Mouse (Mus musculus) erythroid progenitor cell, adult 5-6 weeks (primary cell): ENCODE results near the gene Nlk. TPM values are rescaled to one million over a fixed set of nuclear protein-coding genes. Genes with fewer than 3 reads are reported as not detected.
"Not testable (repeated sequence)": the region's sequence is repeated elsewhere in the genome, so short reads cannot be mapped to it uniquely, and the experiment has no call there.

Experiments
- ATAC-seq: replicated peaks from 2 replicates; pipeline ENCODE4 v1.8.0; 2016; ENCODE audit warnings: moderate number of reproducible peaks, mild to moderate bottlenecking, moderate TSS enrichment, inconsistent platforms; ENCODE audit not compliant: poor library complexity, low FRiP score, severe bottlenecking
- total RNA-seq, 2 experiments: library from RNA; stranded (forward) in 1 of 2; stranded (reverse) in 1 of 2; fragments of 150-400 nt in 1 of 2; fragments of 186-747, 209-891 nt in 1 of 2; gene quantifications; 2 replicates each; pipeline versions ENCODE4 v1.2.3 to v1.2.4; 2015 to 2017; ENCODE audit warnings: low replicate concordance in 2 of 2

Gene Nlk
- total RNA-seq, 2 experiments from 2014 or later, result 5.1 to 16.8 TPM

DNA sequence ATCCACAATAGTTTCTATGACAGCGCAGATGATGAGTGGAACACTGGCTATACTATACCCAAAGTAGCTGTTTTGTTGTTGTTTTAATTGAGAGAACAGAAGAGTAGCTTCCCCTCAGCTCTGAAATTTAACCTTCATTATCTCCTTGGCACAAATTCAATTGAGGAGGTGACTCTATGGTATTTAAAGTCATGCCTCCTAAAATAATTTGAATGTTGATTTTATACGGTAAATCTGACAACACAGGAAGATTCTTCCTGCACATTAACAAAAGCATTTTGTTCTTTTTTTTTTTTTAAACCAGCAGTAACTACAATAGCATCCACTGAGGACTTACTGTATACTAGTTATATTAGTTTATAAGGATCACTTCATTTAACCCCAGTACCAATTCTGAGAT is 6.0 kb downstream of the Nlk start:
- no peak for ATAC-seq

DNA sequence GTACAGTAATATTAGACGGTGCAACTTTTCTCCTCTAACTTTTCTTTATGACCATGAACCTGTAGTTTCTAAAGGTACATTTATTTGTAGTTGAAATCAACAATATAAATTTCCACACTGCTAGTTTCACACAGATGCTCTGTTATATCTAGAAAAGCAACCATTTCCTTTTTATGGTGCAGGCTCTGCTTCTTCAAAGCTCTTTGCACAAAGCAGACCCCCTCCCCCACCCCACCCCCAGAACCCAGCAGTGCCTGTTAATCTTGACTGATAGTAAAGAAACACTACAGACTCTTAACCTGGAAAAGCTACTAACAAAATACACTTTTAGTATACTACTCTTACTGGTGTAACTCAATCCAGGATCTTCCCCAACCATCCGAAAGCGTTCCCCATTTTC is 6.6 kb downstream of the Nlk start:
- ATAC-seq, result no peak

DNA sequence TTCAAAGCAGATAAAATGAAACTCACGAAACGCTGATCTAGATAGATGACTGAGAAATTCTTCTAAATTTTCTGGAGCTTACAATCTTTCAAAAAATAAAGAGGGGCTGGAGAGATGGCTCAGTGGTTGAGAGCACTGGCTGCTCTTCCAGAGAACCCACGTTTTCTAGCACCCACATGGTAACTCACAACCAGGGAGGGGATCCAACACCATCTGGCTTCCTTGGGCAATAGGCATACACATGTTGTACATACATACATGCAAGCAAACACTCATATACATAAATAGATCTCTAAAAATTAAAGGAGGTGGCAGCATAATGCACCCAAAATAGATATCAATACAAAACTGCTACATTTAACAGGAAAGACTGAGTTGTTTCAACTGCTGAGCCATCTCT is 16.1 kb downstream of the Nlk start:
- ATAC-seq, result no peak

DNA sequence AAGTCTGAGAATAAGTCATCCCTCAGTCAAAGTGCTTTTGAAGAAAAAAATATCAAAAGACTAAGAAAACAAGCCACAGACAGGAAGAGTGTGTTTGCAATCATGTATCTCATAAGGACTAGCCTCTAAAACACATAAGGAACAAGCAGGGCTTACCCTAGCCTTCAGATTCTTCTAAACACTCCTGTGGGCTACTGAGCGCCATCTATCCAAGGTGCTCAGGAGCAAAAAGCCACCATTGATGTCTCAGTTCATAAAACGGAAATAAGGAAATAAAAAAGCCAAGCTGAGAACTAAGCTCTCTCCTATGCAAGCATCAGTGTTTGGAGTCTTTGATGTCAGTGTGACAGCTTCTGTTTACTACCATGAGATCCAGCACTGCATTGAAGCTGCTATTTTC is 18.4 kb downstream of the Nlk start:
- no peak for ATAC-seq

DNA sequence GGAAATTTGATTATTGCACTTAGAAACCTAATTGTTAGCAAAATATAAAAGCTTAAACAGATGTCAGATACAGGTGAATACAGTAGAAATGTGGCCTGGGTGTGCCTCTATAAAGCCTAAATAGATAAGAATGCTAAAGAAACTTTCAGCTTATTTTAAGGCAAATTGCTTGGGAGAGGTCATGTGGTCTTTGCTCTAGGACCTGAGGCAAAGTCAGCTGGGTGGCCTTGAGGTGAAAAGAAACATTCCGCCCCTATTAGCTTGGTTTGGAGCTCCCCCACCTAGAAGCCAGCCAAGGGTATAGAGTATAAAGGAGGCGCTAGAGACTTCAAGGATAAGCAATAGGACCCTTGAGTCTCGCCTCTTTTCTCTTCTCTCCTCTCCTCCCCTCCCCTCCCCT is 28.5 kb downstream of the Nlk start:
- ATAC-seq, result no peak

DNA sequence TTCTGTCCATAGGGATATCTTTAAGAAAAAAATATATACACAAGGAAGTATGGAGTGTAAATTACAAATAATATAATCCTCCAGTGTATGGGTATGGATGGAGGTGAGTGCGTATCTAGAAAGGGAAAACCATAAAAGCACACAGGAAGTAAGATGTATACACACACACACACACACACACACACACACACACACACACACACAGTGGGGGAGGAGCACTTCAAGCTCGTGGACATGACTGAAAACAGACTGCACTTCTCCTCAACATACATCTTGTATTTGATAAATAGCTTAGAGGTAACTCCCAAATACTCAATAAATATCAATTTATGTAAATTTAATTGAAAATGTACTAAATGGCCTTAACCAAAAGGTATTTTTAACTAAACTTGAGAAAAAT is 32.3 kb downstream of the Nlk start:
- no peak for ATAC-seq

DNA sequence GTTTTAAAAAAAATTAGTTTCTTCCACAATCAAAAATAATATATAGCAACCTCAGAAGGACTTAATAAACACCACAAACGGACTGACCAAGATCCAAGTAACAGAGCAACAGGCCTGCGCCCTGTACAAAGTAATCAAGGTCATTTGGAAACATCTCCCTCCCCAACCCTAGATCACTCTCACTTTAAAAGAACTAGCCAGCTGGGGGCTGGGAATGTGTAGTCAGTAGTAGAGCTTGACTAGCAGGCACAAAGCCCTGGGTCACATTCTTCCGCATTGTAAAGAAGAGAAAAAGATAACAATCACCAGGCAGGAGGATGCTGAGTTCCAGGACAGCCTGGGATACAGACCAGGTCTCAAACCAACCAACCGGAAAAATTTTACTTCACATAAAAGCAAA is 33.3 kb downstream of the Nlk start:
- no peak for ATAC-seq

DNA sequence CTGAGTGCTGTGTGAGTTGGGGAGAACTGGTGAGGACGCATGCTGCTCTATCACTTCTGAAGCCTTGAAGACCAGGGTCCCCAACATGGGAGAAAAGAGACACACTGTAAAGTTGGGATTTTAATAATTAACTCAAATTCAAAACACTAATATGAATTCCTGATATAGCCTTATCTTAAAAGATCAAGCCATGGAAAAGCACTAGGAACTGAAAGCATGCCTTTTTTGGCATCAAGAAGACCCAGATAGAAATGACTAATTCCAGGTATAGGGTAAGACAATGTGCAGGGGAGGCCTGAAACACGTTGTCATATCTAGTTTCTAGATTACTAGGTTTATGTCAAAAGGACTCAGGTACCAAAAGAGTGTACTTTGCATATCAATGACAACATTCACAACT is 48.0 kb downstream of the Nlk start:
- ATAC-seq, result no peak

DNA sequence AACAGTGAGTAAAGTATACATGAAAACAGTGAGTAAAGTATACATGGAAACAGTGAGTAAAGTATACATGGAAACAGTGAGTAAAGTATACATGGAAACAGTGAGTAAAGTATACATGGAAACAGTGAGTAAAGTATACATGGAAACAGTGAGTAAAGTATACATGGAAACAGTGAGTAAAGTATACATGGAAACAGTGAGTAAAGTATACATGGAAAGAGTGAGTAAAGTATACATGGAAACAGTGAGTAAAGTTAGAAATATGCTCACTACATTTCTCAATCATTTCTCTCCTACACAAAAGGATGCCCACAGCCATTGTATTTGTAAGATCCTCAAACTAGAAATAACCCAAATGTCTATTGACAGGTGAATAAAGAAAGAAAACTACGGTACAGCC is 48.8 kb downstream of the Nlk start:
- ATAC-seq, result not testable (repeated sequence)

DNA sequence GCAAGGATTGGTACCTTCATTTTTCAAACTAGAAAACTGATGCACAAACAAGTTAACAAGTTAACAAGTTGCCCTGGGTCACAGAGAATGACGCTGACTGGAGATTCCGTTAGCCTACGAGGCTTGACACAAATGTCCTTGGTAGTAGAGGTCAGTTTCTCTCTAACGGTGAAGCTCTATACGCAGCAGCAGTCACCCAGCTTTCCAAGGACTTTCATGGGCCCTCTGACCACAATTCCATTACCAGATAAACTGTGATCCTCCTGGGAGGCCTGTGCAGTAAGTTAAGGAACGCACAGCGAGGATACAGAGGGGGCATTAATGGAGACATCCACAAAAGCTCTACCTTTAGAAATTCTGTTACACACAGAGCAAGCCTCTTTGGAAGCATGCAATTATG is 53.4 kb downstream of the Nlk start:
- ATAC-seq, result no peak

DNA sequence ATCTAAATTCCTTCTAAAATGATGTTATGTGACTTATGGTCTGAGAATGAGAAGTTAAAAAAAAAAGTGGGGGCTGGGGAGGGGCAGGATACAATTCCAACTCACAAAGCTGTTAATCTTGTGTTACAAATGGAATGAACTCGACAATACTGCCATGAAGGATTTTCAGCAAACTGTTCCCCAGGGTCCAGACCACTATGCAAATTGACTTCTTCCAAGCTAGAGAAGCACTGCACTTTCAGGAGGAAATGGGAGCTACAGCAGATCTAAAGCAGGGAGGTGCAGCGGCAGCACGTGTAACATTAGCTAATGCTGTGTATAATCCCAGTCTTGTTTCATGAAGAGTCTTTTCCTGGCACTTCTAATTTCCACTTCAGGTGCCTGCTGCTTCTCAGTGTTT is 55.0 kb downstream of the Nlk start:
- ATAC-seq, result no peak

DNA sequence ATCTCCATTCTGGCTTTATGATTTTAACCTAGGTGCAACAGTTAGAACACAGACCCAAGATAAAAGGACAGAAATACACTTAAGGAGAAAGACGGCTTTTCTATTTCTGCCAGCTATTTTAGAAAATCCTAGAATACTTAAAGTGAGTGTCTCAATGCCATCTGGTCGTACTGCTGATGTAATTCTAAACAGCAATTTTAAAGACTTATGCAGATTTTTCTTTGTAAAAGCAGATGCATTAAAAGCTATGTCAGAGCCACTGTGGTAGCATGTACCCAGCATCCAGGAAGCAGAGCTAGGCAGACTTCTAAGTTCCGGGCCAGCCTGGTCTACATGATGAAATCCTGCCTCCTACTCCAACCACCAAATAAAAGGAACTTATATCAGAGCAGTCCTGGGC is 56.1 kb downstream of the Nlk start:
- no peak for ATAC-seq

DNA sequence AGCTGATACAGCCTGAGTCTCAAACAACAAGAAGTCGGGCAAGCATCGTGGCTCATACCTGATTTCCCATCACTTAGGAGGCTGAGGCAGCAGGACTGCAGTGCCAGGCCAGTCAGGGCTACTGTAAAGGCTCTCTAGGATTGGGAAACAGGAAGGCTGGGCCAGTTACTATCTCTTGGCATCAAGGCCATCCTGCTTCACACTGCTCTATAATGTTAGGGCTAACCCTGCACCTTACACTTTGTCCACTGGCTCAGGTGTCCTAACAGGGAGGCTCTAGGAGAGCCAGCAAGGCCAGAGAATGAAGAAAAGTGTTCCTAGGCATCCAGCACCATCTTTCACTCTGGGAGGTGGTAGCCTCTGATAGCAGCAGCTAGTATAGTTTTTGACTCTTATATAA is 64.4 kb downstream of the Nlk start:
- ATAC-seq, result no peak

DNA sequence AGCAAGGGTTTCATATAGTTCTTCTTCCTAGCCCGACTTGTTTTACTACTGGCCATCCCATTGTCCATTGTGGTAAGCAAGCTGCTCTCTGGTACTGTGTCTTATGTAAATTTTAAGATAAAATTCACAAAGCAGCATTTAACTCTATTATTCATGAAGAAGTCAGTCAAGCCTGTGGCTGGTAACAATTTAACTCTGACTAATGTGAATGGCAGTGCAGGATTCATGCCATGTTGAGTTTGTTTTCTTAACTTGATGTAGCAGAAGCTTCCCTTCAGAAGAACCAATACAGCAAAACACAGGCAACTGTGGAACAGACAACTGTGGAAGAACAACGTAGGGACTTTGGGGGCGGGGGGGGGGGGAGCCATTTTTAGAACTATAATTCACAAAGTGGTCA is 68.3 kb downstream of the Nlk start:
- ATAC-seq, result no peak

DNA sequence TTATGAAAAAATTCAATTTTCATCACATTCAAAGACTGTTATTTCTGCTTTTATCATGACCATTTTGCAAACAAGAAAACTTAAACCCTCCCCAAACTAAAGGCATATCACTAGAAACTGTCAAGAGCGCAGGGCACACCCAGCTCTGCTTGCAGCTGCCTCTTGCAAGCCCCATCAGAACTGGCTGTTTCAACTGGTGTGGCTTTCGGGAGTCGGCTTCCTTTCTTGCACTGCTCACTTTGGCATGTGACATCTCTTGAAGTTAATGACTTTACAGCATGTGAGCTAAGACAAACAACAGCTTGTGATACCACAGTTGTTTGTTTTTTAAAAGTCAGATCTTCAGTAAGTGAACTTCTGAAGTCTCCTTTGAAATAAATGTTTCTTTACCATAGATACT is 72.8 kb downstream of the Nlk start:
- ATAC-seq, result no peak

DNA sequence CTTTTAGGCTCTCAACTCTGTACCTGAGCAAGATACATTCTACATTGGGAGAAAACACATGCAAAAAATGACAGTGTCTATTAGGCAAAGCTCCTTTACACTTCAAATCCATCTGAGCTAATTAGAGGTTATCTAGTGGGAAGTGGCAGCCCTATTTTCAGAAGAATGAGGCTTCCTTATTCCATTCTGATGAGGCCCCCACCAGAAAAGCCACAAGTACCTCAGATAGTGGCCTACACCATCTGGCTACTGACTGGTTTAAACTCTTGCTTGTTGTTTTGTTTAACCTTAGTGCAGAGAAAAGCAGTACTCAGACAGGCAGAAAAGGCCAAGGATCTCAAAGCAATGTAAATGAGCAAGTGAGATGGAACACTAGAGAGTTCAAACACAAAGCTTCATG is 75.2 kb downstream of the Nlk start:
- no peak for ATAC-seq

DNA sequence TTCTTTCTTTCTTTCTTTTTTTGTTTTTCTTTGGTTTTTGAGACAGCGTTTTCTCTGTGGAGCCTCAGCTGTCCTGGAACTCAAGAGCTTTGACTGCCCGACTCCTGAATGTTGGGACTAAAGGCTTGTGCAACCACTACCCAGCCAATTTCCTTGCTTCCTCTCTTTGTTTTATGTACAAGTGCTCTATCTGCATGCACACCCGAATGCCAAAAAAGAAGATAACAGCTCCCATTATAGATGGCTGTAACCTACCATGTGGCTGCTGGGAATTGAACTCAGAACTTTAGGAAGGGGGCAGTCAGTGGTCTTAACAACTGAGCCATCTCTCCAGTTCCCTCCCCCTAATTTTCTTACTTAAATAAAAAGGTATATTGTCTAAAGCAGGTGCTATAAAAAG is 77.0 kb downstream of the Nlk start:
- no peak for ATAC-seq

DNA sequence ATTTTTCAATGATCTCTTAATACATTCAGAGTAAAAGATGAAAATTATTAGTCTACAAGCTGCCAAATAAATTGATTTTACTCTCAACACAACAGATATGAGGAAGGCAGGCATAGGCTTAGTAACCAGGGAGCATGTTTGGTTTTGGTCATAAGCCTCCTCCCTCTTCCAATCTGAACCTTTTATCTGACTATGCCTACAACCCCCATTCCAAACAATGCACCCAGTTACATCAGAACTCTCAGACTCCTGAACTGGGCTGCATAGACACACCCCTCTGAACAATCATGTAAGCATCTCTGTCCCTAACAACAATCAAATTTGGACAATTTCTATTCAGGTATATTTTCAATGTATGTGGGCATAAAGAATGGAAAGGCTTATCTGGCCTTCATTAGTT is 85.9 kb downstream of the Nlk start:
- no peak for ATAC-seq

DNA sequence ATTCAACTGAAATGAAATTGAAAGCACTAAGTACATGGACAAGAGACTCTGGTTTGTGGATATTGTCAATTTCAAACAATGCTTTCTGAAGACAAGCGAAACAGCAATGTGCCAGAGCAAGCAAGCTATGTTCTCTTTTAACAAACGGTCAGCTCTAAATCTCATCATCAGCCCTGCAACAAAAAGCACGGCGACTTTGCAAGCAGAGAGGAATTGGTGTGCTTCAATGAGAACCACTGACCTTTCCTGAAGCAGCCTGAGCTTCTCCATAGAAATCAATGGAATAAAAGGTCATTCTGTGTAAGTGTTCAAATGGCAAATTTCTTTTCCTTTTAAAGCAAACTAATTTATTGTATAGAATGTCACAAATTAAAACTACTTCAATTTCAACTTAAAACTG is 87.5 kb downstream of the Nlk start:
- ATAC-seq, result no peak

DNA sequence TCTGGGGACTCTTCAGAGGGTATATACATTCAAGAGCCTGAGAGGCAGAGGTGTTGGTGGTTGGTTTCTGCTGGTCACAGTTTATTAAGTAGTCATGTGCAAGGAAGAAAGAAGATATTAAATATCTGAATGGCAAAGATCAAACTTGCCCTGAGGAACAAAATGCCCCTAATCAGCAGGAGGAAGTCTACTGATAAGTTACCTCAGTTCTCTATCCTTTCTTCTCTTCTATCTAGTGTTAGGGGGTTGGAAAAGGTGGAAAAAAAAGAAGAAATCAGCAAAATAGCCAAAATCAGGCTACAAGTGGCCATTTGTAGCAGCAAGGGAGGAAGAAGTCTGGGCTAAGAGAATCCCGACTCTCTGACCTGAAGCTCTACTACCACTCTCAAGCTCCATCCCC is 92.3 kb downstream of the Nlk start:
- no peak for ATAC-seq

DNA sequence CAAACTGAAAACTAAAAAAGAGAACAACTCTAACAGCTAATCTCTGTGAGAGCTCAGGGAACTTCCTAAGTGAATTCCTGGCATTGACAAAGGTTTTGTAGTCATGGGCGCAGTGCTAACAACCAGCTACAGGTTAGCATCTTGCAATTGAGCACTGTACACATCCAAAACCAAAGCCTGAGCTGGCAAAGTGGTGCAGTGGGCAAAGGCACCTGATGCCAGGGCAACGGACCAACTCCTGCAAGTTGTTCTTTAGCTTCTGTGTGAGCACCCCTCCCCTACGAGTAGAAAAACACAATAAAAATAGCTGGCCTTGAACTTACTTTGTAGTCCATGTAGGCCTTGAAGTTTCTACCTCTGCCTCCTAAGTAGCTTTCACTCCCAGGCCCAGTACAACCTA is 94.4 kb downstream of the Nlk start:
- no peak for ATAC-seq

DNA sequence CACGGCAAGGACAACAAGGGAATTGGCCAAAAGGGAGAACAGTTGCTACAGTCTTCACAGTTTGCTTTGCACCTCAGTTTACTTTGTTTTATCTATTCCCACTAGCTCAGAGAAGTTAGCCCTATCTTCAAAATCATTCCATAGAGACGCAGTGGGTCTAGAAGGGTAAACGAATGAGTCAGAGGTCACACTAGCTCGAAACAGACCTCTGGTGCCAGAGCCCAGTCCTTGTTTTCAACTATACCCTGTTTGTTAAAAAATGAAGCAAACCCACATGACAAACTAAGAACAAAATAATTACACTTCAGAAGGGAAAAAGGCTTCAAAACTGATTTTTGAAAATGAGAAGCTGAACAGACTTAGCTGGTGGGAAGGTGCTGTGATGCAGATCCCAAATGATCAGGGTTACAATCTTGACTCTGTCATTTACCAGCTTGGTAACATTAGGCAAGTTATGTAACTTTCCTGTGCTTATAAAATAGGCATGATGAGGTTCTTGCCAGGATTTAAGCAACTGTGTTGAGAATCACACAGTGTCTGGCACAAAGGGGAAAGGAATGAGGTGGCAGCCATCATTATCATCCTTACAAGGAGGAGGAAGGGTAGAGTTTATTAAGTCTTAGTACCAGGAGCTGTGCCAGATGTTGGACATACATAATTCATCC is 96.1 kb downstream of the Nlk start:
- ATAC-seq, result no peak

DNA sequence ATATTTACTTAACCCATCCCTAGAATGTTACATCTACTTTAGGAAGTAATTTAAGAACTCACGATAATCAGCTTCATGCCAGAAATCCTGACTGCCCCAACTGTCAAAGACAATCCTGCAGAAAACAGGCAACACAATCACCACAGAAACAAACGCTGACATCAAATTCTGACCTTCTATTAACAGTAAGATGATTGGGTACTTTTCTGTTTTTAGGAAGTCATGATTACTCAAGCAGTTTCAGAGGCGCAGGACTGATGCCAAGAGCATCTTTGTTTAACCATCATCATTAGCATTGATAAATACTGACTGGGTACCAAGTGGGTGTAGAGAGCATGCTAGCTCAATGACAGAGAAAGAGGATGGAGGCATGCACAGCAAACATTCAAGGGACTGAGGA is 96.7 kb downstream of the Nlk start:
- no peak for ATAC-seq
